ENCODE assay signal across 14 mouse cellular contexts in genomic region chr10:90674362-90674761, GRCm38 (mm10).
DNase-seq lines count a peak whose midpoint lies in the region; ATAC-seq and TF ChIP-seq lines count a peak whose summit lies in the region.
"Had no signal": no experiment of that assay in that cellular context is flagged by ENCODE, and none has a peak within 500 bp of the region (broad histone marks: within the 10 kb centered on the region; RNA-seq: fewer than 3 reads in every experiment).

No protein-coding gene starts in this region.

- no peak for TF ChIP-seq CTCF in forebrain, postnatal 0 days (IDR thresholded peaks at IDR 0.05; ENCODE audit: low read depth)
- no peak for TF ChIP-seq CTCF in kidney, adult 2 months (conservative IDR thresholded peaks at IDR 0.05; ENCODE audit: insufficient read depth, insufficient read length, low read depth, low read length)

- TF ChIP-seq POLR2A in kidney, adult 2 months (IDR thresholded peaks at IDR 0.05; ENCODE audit: low read depth, low read length) = no peak

- no peak overlapping the region for H3K4me2 ChIP-seq in forebrain, postnatal 0 days (ENCODE audit: low read depth)
- H3K4me2 ChIP-seq in forebrain, embryonic 16.5 days (ENCODE audit: low read length) = no peak overlapping the region
- no peak overlapping the region for H3K4me2 ChIP-seq in limb, embryonic 15.5 days
- H3K4me2 ChIP-seq: liver, embryonic 12.5 days; midbrain, embryonic 12.5 days; neural tube, embryonic 13.5 days had no signal

- H3K4me1 ChIP-seq in forebrain, postnatal 0 days (ENCODE audit: insufficient read depth) = peaks cover 10% of the 10 kb centered on the region; the same call in 1 of the 2 replicates
- H3K4me1 ChIP-seq in forebrain, embryonic 16.5 days (replicated peaks; ENCODE audit: control insufficient read depth, insufficient read depth, low read length) = no peaks in the 10 kb centered on the region
- no peaks in the 10 kb centered on the region; the same call in 1 of the 2 replicates for H3K4me1 ChIP-seq in limb, embryonic 15.5 days
- H3K4me1 ChIP-seq in kidney, adult 2 months (ENCODE audit: control insufficient read depth, insufficient read depth, low read length) = no peaks in the 10 kb centered on the region
- H3K4me1 ChIP-seq: liver, embryonic 12.5 days; midbrain, embryonic 12.5 days; neural tube, embryonic 13.5 days had no signal

- 71% methylated on average over 10 of the region's 10 CpGs for WGBS in forebrain, postnatal 0 days
- 80% methylated on average over 10 of the region's 10 CpGs for WGBS in forebrain, embryonic 16.5 days
- WGBS in limb, embryonic 15.5 days = 51% methylated on average over 10 of the region's 10 CpGs
- 77% methylated on average over 10 of the region's 10 CpGs for WGBS in kidney, adult 2 months

- peak; percentile 34; the same call in 1 of the 2 replicates for ATAC-seq in forebrain, postnatal 0 days
- ATAC-seq in forebrain, embryonic 16.5 days = no peak
- ATAC-seq in limb, embryonic 15.5 days (ENCODE audit: insufficient number of reproducible peaks, low FRiP score, low TSS enrichment, low read depth) = no peak
- ATAC-seq: liver, embryonic 12.5 days had no signal

- no peak overlapping the region for H3K4me3 ChIP-seq in forebrain, postnatal 0 days (ENCODE audit: low read depth, low read length)
- H3K4me3 ChIP-seq in forebrain, embryonic 16.5 days (replicated peaks; ENCODE audit: low read length) = no peak overlapping the region
- H3K4me3 ChIP-seq in limb, embryonic 15.5 days = no peak overlapping the region
- H3K4me3 ChIP-seq in kidney, adult 2 months (ENCODE audit: insufficient read depth, low read depth, low read length) = no peak overlapping the region
- H3K4me3 ChIP-seq: gastrocnemius, adult 2 months; liver, embryonic 12.5 days; midbrain, embryonic 12.5 days; neural tube, embryonic 13.5 days had no signal

- no peak overlapping the region for H3K9ac ChIP-seq in forebrain, postnatal 0 days
- no peak overlapping the region for H3K9ac ChIP-seq in forebrain, embryonic 16.5 days (replicated peaks; ENCODE audit: low read depth, low read length)
- no peak overlapping the region for H3K9ac ChIP-seq in limb, embryonic 15.5 days
- H3K9ac ChIP-seq: liver, embryonic 12.5 days; midbrain, embryonic 12.5 days; neural tube, embryonic 13.5 days had no signal

- no peaks in the 10 kb centered on the region for H3K36me3 ChIP-seq in forebrain, postnatal 0 days (ENCODE audit: insufficient read depth)
- no peaks in the 10 kb centered on the region for H3K36me3 ChIP-seq in forebrain, embryonic 16.5 days (ENCODE audit: control insufficient read depth, insufficient read depth)
- no peaks in the 10 kb centered on the region for H3K36me3 ChIP-seq in limb, embryonic 15.5 days
- H3K36me3 ChIP-seq in kidney, adult 2 months (ENCODE audit: control insufficient read depth, insufficient read depth, low read length) = no peaks in the 10 kb centered on the region
- H3K36me3 ChIP-seq: liver, embryonic 12.5 days; midbrain, embryonic 12.5 days; neural tube, embryonic 13.5 days had no signal

- no peak overlapping the region for H3K27ac ChIP-seq in forebrain, postnatal 0 days (ENCODE audit: low read depth, low read length)
- H3K27ac ChIP-seq in forebrain, embryonic 16.5 days (ENCODE audit: low read length) = no peak overlapping the region
- H3K27ac ChIP-seq in limb, embryonic 15.5 days = 0 out of 2 replicates have a peak overlapping the region, but pooled peaks have one; percentile 11
- H3K27ac ChIP-seq in kidney, adult 2 months (ENCODE audit: insufficient read depth, low read depth, low read length) = no peak overlapping the region
- H3K27ac ChIP-seq: gastrocnemius, adult 2 months; liver, embryonic 12.5 days; midbrain, embryonic 12.5 days; neural tube, embryonic 13.5 days had no signal

- H3K9me3 ChIP-seq in forebrain, postnatal 0 days (ENCODE audit: low read length) = no peaks in the 10 kb centered on the region
- no peaks in the 10 kb centered on the region for H3K9me3 ChIP-seq in forebrain, embryonic 16.5 days (ENCODE audit: control insufficient read depth, low read length)
- H3K9me3 ChIP-seq in limb, embryonic 15.5 days = no peaks in the 10 kb centered on the region
- H3K9me3 ChIP-seq: liver, embryonic 12.5 days; midbrain, embryonic 12.5 days; neural tube, embryonic 13.5 days had no signal

- DNase-seq in forebrain, postnatal 0 days = no peak
- peak; percentile 32 for DNase-seq in Muller cell, postnatal 12 days (ENCODE audit: inconsistent ontology term)
- DNase-seq in layer of hippocampus, adult 8-10 months (ENCODE audit: low spot score in 2 of 2) = peak; percentile 73 to 76
- DNase-seq in kidney, adult 2 months = no peak
- DNase-seq in heart, adult 8-10 months (ENCODE audit: low spot score) = no peak
- no peak for DNase-seq in adrenal gland, adult 18-20 months (ENCODE audit: low spot score in 2 of 2)
- DNase-seq: gastrocnemius, adult 2 months; kidney, postnatal 25 days; lung, postnatal 10 days had no signal

- no peaks in the 10 kb centered on the region for H3K27me3 ChIP-seq in forebrain, postnatal 0 days (ENCODE audit: insufficient read depth, low read length)
- no peaks in the 10 kb centered on the region for H3K27me3 ChIP-seq in forebrain, embryonic 16.5 days (replicated peaks; ENCODE audit: control insufficient read depth, insufficient read depth, low read length)
- no peaks in the 10 kb centered on the region for H3K27me3 ChIP-seq in limb, embryonic 15.5 days
- no peaks in the 10 kb centered on the region for H3K27me3 ChIP-seq in kidney, adult 2 months (replicated peaks; ENCODE audit: control insufficient read depth, insufficient read depth, low read length)
- H3K27me3 ChIP-seq: liver, embryonic 12.5 days; midbrain, embryonic 12.5 days; neural tube, embryonic 13.5 days had no signal

Comparison
In these comparisons a context has a peak if more than half of its experiments do, and no peak if none do; other contexts are left out.
1. DNase-seq: peak in Muller cell, postnatal 12 days (single experiment) and layer of hippocampus, adult 8-10 months (2 of 2); none in forebrain, postnatal 0 days (single experiment), kidney, adult 2 months (single experiment), heart, adult 8-10 months (single experiment) and adrenal gland, adult 18-20 months (0 of 2).